Mouse (Mus musculus) cerebellum, adult 2 months (tissue): ENCODE results near the gene Pkn1.

Experiments used
- CTCF ChIP-seq: fragments of 200-500 bp; IDR thresholded peaks from 2 replicates; pipeline ENCODE4 v1.5.1; 2011; ENCODE audit warnings: low read depth, mild to moderate bottlenecking, control low read depth, low read length, moderate library complexity, borderline replicate concordance; ENCODE audit not compliant: insufficient read depth
- POLR2A ChIP-seq: fragments of 200-500 bp; IDR thresholded peaks from 2 replicates; pipeline ENCODE4 v1.6.1; 2011; ENCODE audit warnings: low read length, control low read depth, borderline replicate concordance; ENCODE audit not compliant: insufficient read depth

- no peak for TF ChIP-seq CTCF
- no peak for TF ChIP-seq POLR2A
Measured at GRCm38 (mm10) chr8:83738949-83739710, 40.2 kb upstream of the Pkn1 start.
